In the genomic region with DNA sequence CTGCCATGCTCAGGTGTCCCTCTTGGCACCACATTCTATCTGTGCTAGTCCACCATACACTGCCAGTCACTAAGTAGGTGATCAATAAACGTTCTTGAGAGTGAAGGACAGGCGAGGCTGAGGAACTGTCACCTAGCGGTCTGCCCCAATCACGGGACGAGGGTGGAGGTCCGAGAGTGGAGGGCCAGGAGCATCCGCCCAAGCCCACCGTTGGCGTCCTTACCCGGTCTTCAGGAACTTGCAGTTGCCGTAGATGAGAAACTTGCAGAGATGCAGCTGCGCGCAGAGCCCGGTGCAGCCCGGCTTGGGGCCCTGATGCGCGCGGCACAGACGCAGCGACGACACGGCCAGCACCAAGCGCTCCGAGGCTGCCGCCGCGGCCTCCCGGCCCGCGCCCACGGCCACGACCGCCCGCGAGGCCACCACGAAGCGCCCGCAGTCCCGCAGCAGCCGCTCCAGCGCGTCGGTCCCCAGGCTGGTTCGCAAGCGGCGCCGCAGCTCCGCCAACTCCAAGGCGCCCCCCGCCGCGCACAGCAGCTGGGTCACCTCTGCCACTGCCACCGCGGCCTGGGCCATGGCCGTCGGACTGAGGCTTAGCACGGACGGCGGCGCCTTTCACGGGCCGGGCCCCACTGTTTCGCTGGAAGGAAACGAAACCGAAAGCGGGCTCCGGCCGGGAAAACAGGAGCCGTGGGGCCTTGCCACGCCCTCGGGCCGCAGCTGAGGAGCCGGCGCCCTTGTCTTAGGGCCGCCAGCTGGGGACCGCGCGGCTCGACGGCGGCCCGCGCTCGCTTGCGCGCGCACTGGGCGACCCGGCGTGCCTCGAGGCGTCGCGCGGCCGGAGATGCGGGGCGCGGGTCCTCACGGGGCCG, we compare ENCODE assay signal across 7 mouse cellular contexts. TPM values are rescaled to one million over a fixed set of nuclear protein-coding genes. Genes with fewer than 3 reads are reported as not detected.
DNase-seq lines count a peak whose midpoint lies in the region; ATAC-seq lines count a peak whose summit lies in the region.

A gene (minus strand): TSS at position 766 of the 872 bp plus-strand sequence.

- DNase-seq in adrenal gland, postnatal 10 days = peak; percentile 86
- peak; percentile 55 for DNase-seq in embryo, embryonic 9.5 days (ENCODE audit: extremely low spot score)
- DNase-seq in gonadal fat pad, adult 2 months (ENCODE audit: low read depth) = no peak
- DNase-seq in limb, embryonic 11.5 days (ENCODE audit: low spot score) = peak; percentile 71
- DNase-seq in skeletal muscle tissue, adult 2 months (ENCODE audit: low read depth, low spot score) = peak; percentile 61

- H3K9ac ChIP-seq in intestine, embryonic 16.5 days (ENCODE audit: low read depth, low read length) = peak within 1 kb of the TSS; percentile 95
- H3K9ac ChIP-seq in limb, embryonic 11.5 days (ENCODE audit: low read length) = peak within 1 kb of the TSS; percentile 35
- peak within 1 kb of the TSS; percentile 44 for H3K9ac ChIP-seq in midbrain, embryonic 12.5 days (replicated peaks)

- H3K9me3 ChIP-seq in intestine, embryonic 16.5 days (ENCODE audit: control insufficient read depth, low read length) = 0 out of 2 replicates have a peak, but pooled peaks cover 6% of the 10 kb centered on the region
- H3K9me3 ChIP-seq in limb, embryonic 11.5 days (ENCODE audit: control insufficient read depth, low read length) = peaks cover 6% of the 10 kb centered on the region; the same call in 1 of the 2 replicates
- H3K9me3 ChIP-seq in midbrain, embryonic 12.5 days = no peaks in the 10 kb centered on the region

- H3K4me2 ChIP-seq in intestine, embryonic 16.5 days (ENCODE audit: low read depth, low read length) = peak within 1 kb of the TSS; percentile 86
- peak within 1 kb of the TSS; percentile 49 for H3K4me2 ChIP-seq in limb, embryonic 11.5 days (ENCODE audit: low read depth, severe bottlenecking)
- peak within 1 kb of the TSS; percentile 64 for H3K4me2 ChIP-seq in midbrain, embryonic 12.5 days (replicated peaks)

- ATAC-seq in intestine, embryonic 16.5 days = peak; percentile 91
- ATAC-seq in limb, embryonic 11.5 days (ENCODE audit: insufficient number of reproducible peaks, low FRiP score, low TSS enrichment, low read depth) = peak; percentile 67
- peak; percentile 70 for ATAC-seq in midbrain, embryonic 12.5 days (ENCODE audit: low FRiP score, low read depth)

- peak within 1 kb of the TSS; percentile 90 for H3K4me3 ChIP-seq in intestine, embryonic 16.5 days (ENCODE audit: low read length)
- H3K4me3 ChIP-seq in limb, embryonic 11.5 days (ENCODE audit: low read depth, low read length) = peak within 1 kb of the TSS; percentile 43
- H3K4me3 ChIP-seq in midbrain, embryonic 12.5 days = peak within 1 kb of the TSS; percentile 62

- H3K27me3 ChIP-seq in intestine, embryonic 16.5 days (replicated peaks; ENCODE audit: control insufficient read depth, insufficient read depth, low read length) = no peaks in the 10 kb centered on the region
- H3K27me3 ChIP-seq in limb, embryonic 11.5 days (ENCODE audit: control insufficient read depth, insufficient read depth, low read length) = peaks cover 27% of the 10 kb centered on the region
- H3K27me3 ChIP-seq in midbrain, embryonic 12.5 days = peaks cover 52% of the 10 kb centered on the region

- H3K4me1 ChIP-seq in intestine, embryonic 16.5 days (ENCODE audit: control insufficient read depth, insufficient read depth, low read length) = peaks cover 19% of the 10 kb centered on the region
- H3K4me1 ChIP-seq in limb, embryonic 11.5 days (ENCODE audit: control insufficient read depth, insufficient read depth, low read length) = no peaks in the 10 kb centered on the region
- H3K4me1 ChIP-seq in midbrain, embryonic 12.5 days = 0 out of 2 replicates have a peak, but pooled peaks cover 7% of the 10 kb centered on the region

- 2% methylated on average over 100 of the region's 101 CpGs for WGBS in intestine, embryonic 16.5 days
- 3% methylated on average over 101 of the region's 101 CpGs for WGBS in limb, embryonic 11.5 days
- 2% methylated on average over 97 of the region's 101 CpGs for WGBS in midbrain, embryonic 12.5 days

- 0 out of 2 replicates have a peak, but pooled peaks cover 2% of the 10 kb centered on the region for H3K36me3 ChIP-seq in intestine, embryonic 16.5 days (ENCODE audit: control insufficient read depth, insufficient read depth, low read length)
- no peaks in the 10 kb centered on the region for H3K36me3 ChIP-seq in limb, embryonic 11.5 days (ENCODE audit: control insufficient read depth, insufficient read depth, low read length)
- no peaks in the 10 kb centered on the region for H3K36me3 ChIP-seq in midbrain, embryonic 12.5 days

- peak within 1 kb of the TSS; percentile 65 for H3K27ac ChIP-seq in intestine, embryonic 16.5 days (ENCODE audit: low read length)
- no peak within 1 kb of the TSS for H3K27ac ChIP-seq in limb, embryonic 11.5 days (replicated peaks; ENCODE audit: low read depth, low read length)
- no peak within 1 kb of the TSS for H3K27ac ChIP-seq in midbrain, embryonic 12.5 days (replicated peaks)

RNA-seq across cellular contexts. Expression of the gene that starts here (rescaled TPM):
- 10 to 100 TPM; 14.7 to 18.7 TPM for total RNA-seq in adrenal gland, postnatal 10 days (2021)
- polyA plus RNA-seq in gonadal fat pad, adult 2 months (2012; rRNA removed) = 20.8 and 21.2 TPM in 2 replicates
- 6.2 and 7.7 TPM in 2 replicates for polyA plus RNA-seq in intestine, embryonic 16.5 days (2015; fragmentation: Nextera tagmentation; extraction: Ambion mirVana)
- polyA plus RNA-seq in limb, embryonic 11.5 days (2014; fragmentation: Nextera tagmentation; extraction: Ambion mirVana) = 2.1 and 3.3 TPM in 2 replicates
- 3.0 and 4.7 TPM in 2 replicates for polyA plus RNA-seq in midbrain, embryonic 12.5 days (2016; fragmentation: Nextera tagmentation; extraction: Ambion mirVana)

Comparison
In these comparisons a context has a peak if more than half of its experiments do, and no peak if none do; other contexts are left out.
1. H3K9ac ChIP-seq: peak in every context shown above with its lines; median percentile 95 in intestine, embryonic 16.5 days; 44 in midbrain, embryonic 12.5 days; 35 in limb, embryonic 11.5 days.